In the genomic region with DNA sequence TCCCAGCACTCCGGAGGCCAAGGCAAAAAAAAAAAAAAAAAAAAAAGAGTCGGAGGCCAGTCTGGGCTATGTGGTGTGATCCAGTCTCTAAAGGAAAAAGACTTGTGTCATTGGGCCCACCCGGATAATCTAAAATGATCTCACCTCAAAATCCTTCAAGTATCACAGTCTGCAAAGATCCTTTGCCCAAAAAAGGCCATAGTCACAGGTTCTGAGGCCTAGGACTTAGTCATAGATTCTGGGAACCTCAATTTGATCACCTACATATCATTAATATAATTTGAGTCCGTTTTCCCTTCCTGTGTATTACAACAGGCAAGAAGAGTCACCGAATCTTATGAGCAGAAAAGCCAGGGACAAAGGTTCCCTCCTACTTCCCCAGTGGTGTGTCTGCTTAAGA, we compare ENCODE assay signal across 21 mouse cellular contexts.
"Had no signal": no experiment of that assay in that cellular context is flagged by ENCODE, and none has a peak within 500 bp of the region (broad histone marks: within the 10 kb centered on the region; RNA-seq: fewer than 3 reads in every experiment).

No protein-coding gene starts in this region.

- H3K36me3 ChIP-seq: liver, embryonic 15.5 days; lung, embryonic 15.5 days; midbrain, embryonic 12.5 days; neural tube, embryonic 13.5 days; neural tube, embryonic 15.5 days; stomach, embryonic 15.5 days had no signal

- H3K27me3 ChIP-seq: liver, embryonic 15.5 days; lung, embryonic 15.5 days; megakaryocyte, embryonic 14.5 days; neural tube, embryonic 13.5 days; neural tube, embryonic 15.5 days; stomach, embryonic 15.5 days had no signal

- H3K4me1 ChIP-seq: liver, embryonic 15.5 days; lung, embryonic 15.5 days; megakaryocyte, embryonic 14.5 days; stomach, embryonic 15.5 days had no signal

- H3K4me3 ChIP-seq: liver, embryonic 15.5 days; lung, embryonic 15.5 days; megakaryocyte, embryonic 14.5 days; midbrain, embryonic 12.5 days; neural tube, embryonic 13.5 days; neural tube, embryonic 15.5 days; stomach, embryonic 15.5 days had no signal

- DNase-seq: liver, postnatal 0 days; lung, adult 2 months; lung, postnatal 14 days; lung, postnatal 36 days; midbrain, embryonic 14.5 days; retina, postnatal 1 day; right cerebral cortex, adult 18-20 months; right cerebral cortex, postnatal 25 days; right cerebral cortex, postnatal 4 days; thymus, adult 2 months; thymus, postnatal 25 days; thymus, postnatal 4 days had no signal

- H3K27ac ChIP-seq: liver, embryonic 15.5 days; lung, embryonic 15.5 days; macrophage; midbrain, embryonic 12.5 days; neural tube, embryonic 13.5 days; neural tube, embryonic 15.5 days; stomach, embryonic 15.5 days; stomach, postnatal 0 days had no signal
